Mouse (Mus musculus) heart, postnatal 0 days (tissue): ENCODE data around the gene Rsu1. TPM values are rescaled to one million over a fixed set of nuclear protein-coding genes. Genes with fewer than 3 reads are reported as not detected.

Experiments
- ATAC-seq: fragments of 200-750 bp; cut with Nextera tagmentation; 2 replicates; pipeline ENCODE4 v1.8.0; 2017; ENCODE audit warnings: low read depth, moderate number of reproducible peaks, moderate library complexity; ENCODE audit not compliant: insufficient read depth
- DNase-seq: peaks from one replicate; pipeline ENCODE4 v3.0.0-alpha.2; 2016; ENCODE audit warnings: low spot score
- H3K27ac ChIP-seq: fragments of 300-500 bp; sonication (generic); 2 replicates; pipeline ENCODE4 v1.5.1; 2014; ENCODE audit warnings: low read depth, mild to moderate bottlenecking
- H3K27me3 ChIP-seq: fragments of 300-500 bp; sonication (generic); 2 replicates; pipeline ENCODE4 v1.6.1; 2014; ENCODE audit warnings: low read length, mixed read lengths; ENCODE audit not compliant: control insufficient read depth, insufficient read depth
- H3K36me3 ChIP-seq: fragments of 300-500 bp; sonication (generic); replicated peaks from 2 replicates; pipeline ENCODE4 v1.6.1; 2014; ENCODE audit warnings: low read length, mixed read lengths; ENCODE audit not compliant: control insufficient read depth, insufficient read depth
- H3K4me1 ChIP-seq: fragments of 300-500 bp; sonication (generic); 2 replicates; pipeline ENCODE4 v1.6.1; 2014; ENCODE audit warnings: antibody characterized with exemption; ENCODE audit not compliant: control insufficient read depth, insufficient read depth
- H3K4me2 ChIP-seq: fragments of 300-500 bp; sonication (generic); 2 replicates; pipeline ENCODE4 v1.6.1; 2014; ENCODE audit warnings: low read depth, mild to moderate bottlenecking, low read length, moderate library complexity
- H3K4me3 ChIP-seq: fragments of 300-500 bp; sonication (generic); 2 replicates; pipeline ENCODE4 v1.5.1; 2014; ENCODE audit warnings: low read depth, low read length
- H3K9ac ChIP-seq: fragments of 300-500 bp; sonication (generic); replicated peaks from 2 replicates; pipeline ENCODE4 v1.6.1; 2014; ENCODE audit warnings: low read depth, low read length, mixed read lengths
- H3K9me3 ChIP-seq: fragments of 300-500 bp; sonication (generic); replicated peaks from 2 replicates; pipeline ENCODE4 v1.6.1; 2016; ENCODE audit warnings: low read length; ENCODE audit not compliant: control insufficient read depth
- CTCF ChIP-seq: IDR thresholded peaks from 2 replicates; pipeline ENCODE4 v1.5.1; 2016; ENCODE audit warnings: antibody characterized with exemption, control low read depth, low read depth
- EP300 ChIP-seq: IDR thresholded peaks from 2 replicates; pipeline ENCODE4 v1.6.1; 2016; ENCODE audit warnings: antibody characterized with exemption, low read depth
- WGBS: fragments of 180-500 bp; shearing (Covaris S2); extraction: QIAGEN DNeasy Blood & Tissue Kit; methylation state at CpG from one replicate; pipeline ENCODE4 v1.1.7; 2014; 5-methylcytosine and 5-hydroxymethylcytosine counted together
- polyA plus RNA-seq: library from polyadenylated mRNA; unstranded; fragments of >200 nt; fragmentation: Nextera tagmentation; extraction: Ambion mirVana; gene quantifications from 2 replicates; pipeline ENCODE4 v1.2.1, GENCODE M21; 2015
- total RNA-seq: library from RNA; depleted of rRNA; stranded (reverse); fragments of >200 nt; gene quantifications from 2 replicates; pipeline ENCODE4 v1.2.3, GENCODE M21; 2014; ENCODE audit warnings: low replicate concordance

Rsu1 gene
- total and polyA plus RNA-seq, 2 experiments from 2014 or later, result 125 to 202 TPM

GRCm38 (mm10) chr2:13170651-13171050 is 100.6 kb downstream of the Rsu1 start:
- Histone ChIP-seq H3K4me2 (no peak overlapping the region), H3K9me3 (no peaks in the 10 kb centered on the region), H3K4me3 (no peak overlapping the region), H3K36me3 (peaks cover 14% of the 10 kb centered on the region), H3K27ac (no peak overlapping the region), H3K4me1 (no peaks in the 10 kb centered on the region), H3K9ac (no peak overlapping the region), H3K27me3 (no peaks in the 10 kb centered on the region)
- WGBS, result 97% methylated on average over 5 of the region's 5 CpGs
- TF ChIP-seq EP300 (no peak), CTCF (no peak)
- DNase-seq, result no peak
- ATAC-seq, result no peak

GRCm38 (mm10) chr2:13169962-13170361 is 101.3 kb downstream of the Rsu1 start:
- Histone ChIP-seq H3K27ac (no peak overlapping the region), H3K9me3 (no peaks in the 10 kb centered on the region), H3K4me2 (no peak overlapping the region), H3K4me1 (no peaks in the 10 kb centered on the region), H3K36me3 (peaks cover 9% of the 10 kb centered on the region), H3K4me3 (no peak overlapping the region), H3K9ac (no peak overlapping the region), H3K27me3 (no peaks in the 10 kb centered on the region)
- 94% methylated on average over 6 of the region's 6 CpGs for WGBS
- ATAC-seq (no peak), DNase-seq (no peak)
- TF ChIP-seq EP300, result no peak
- no peak for TF ChIP-seq CTCF

GRCm38 (mm10) chr2:13169158-13169890 is 101.9 kb downstream of the Rsu1 start:
- no peak overlapping the region for H3K9ac ChIP-seq
- no peaks in the 10 kb centered on the region for H3K4me1 ChIP-seq
- H3K27ac ChIP-seq, result no peak overlapping the region
- no peak for TF ChIP-seq EP300
- no peak for TF ChIP-seq CTCF
- H3K9me3 ChIP-seq, result no peaks in the 10 kb centered on the region
- peaks cover 9% of the 10 kb centered on the region for H3K36me3 ChIP-seq
- ATAC-seq (no peak), DNase-seq (no peak)
- H3K4me2 ChIP-seq, result no peak overlapping the region
- 74% methylated on average over 4 of the region's 4 CpGs for WGBS
- H3K4me3 ChIP-seq, result no peak overlapping the region
- no peaks in the 10 kb centered on the region for H3K27me3 ChIP-seq

- TF ChIP-seq CTCF, result peak; percentile 50
- TF ChIP-seq EP300, result no peak
- DNase-seq, result no peak
- Histone ChIP-seq H3K9me3 (no peaks in the 10 kb centered on the region), H3K4me2 (no peak overlapping the region), H3K4me3 (no peak overlapping the region), H3K36me3 (peaks cover 9% of the 10 kb centered on the region), H3K27me3 (no peaks in the 10 kb centered on the region), H3K27ac (no peak overlapping the region), H3K4me1 (no peaks in the 10 kb centered on the region), H3K9ac (no peak overlapping the region)
- 39% methylated on average over 5 of the region's 5 CpGs for WGBS
- no peak for ATAC-seq
Measured at GRCm38 (mm10) chr2:13168743-13169142, 102.5 kb downstream of the Rsu1 start.

- WGBS, result 83% methylated on average over 2 of the region's 2 CpGs
- H3K9ac ChIP-seq, result no peak overlapping the region
Measured at GRCm38 (mm10) chr2:13161717-13162116, 109.5 kb downstream of the Rsu1 start.

GRCm38 (mm10) chr2:13145245-13145644 is 126.0 kb downstream of the Rsu1 start:
- TF ChIP-seq CTCF, result no peak
- TF ChIP-seq EP300, result no peak
- Histone ChIP-seq H3K4me2 (no peak overlapping the region), H3K36me3 (no peaks in the 10 kb centered on the region), H3K9me3 (no peaks in the 10 kb centered on the region), H3K4me1 (peaks cover 9% of the 10 kb centered on the region), H3K27ac (no peak overlapping the region), H3K4me3 (no peak overlapping the region), H3K9ac (no peak overlapping the region), H3K27me3 (no peaks in the 10 kb centered on the region)
- 91% methylated on average over 6 of the region's 6 CpGs for WGBS
- no peak for DNase-seq
- no peak for ATAC-seq

More at GRCm38 (mm10) chr2:13161717-13162116, 109.5 kb downstream of the Rsu1 start:
- Histone ChIP-seq H3K4me2 (no peak overlapping the region), H3K36me3 (peaks cover 7% of the 10 kb centered on the region), H3K4me1 (no peaks in the 10 kb centered on the region), H3K9me3 (no peaks in the 10 kb centered on the region), H3K4me3 (no peak overlapping the region), H3K27me3 (no peaks in the 10 kb centered on the region), H3K27ac (no peak overlapping the region)
- ATAC-seq (no peak), DNase-seq (no peak)
- TF ChIP-seq EP300, result no peak
- no peak for TF ChIP-seq CTCF
